Mouse (Mus musculus) embryonic fibroblast, embryonic 13.5 days (primary cell): Measurements from ENCODE around the gene Atp8b2.

ENCODE experiments used
- CTCF ChIP-seq: IDR thresholded peaks from 2 replicates; pipeline ENCODE4 v1.5.1; 2011; ENCODE audit warnings: mild to moderate bottlenecking, control low read depth, low read length, moderate library complexity, borderline replicate concordance; ENCODE audit not compliant: insufficient read depth
- POLR2A ChIP-seq: IDR thresholded peaks from 2 replicates; pipeline ENCODE4 v1.6.1; 2011; ENCODE audit warnings: low read depth, mild to moderate bottlenecking, control low read depth, low read length, moderate library complexity

DNA sequence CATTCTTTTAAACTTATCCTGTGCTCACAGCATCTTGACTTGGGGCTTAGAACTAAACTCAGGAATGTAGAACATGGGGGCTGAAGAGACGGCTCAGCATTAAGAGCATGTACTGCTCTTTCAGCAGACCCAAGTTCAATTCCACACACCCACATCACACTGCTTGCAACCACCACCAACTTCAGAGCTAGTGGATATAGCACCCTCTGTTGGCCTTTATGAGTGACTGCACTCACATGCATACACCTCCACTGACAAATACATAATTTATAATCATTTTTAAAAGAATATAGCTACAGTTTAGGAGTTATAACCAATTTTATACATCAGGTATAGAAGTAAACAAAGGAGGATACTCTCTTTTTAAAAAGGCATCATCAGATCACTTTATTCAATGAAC, 36.9 kb downstream of the Atp8b2 start:
- no peak for TF ChIP-seq CTCF
- no peak for TF ChIP-seq POLR2A
